Mouse (Mus musculus) E14TG2a.4 (cell line): ENCODE measurements around the gene Hsd17b3.

ENCODE experiments used
- CTCF ChIP-seq: conservative IDR thresholded peaks from 2 replicates; pipeline ENCODE4 v1.5.1; 2014; ENCODE audit warnings: low read length
- NANOG ChIP-seq: IDR thresholded peaks from 2 replicates; pipeline ENCODE4 v1.6.1; 2014; ENCODE audit warnings: borderline replicate concordance, low read length, mixed read lengths

DNA sequence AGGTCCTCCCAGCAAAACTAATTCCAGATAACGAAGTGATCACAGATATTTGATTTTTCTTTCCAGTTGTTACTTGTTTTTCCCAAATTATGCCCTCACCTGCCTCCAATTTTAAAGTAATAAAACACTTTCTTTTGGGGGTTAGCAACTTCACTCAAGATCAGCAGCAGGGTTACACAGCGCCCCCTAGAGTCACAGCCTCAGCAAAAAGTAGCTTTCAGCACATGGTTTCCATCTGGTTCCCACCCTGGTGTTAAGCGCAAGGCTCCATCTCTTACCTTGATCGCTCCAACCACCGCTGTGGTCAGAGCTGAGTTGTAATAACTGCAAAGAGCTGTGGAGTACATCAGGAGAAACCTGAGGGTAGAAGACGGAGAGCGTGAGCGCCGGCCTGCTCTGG, 10.0 kb upstream of the Hsd17b3 start:
- TF ChIP-seq CTCF (peak; percentile 90), NANOG (no peak)
